Mouse (Mus musculus) limb, embryonic 12.5 days (tissue): ENCODE data around the gene Enpp7. TPM values are rescaled to one million over a fixed set of nuclear protein-coding genes. Genes with fewer than 3 reads are reported as not detected.

ENCODE experiments used
- ATAC-seq: fragments of 200-750 bp; cut with Nextera tagmentation; 2 replicates; pipeline ENCODE4 v1.8.0; 2017; ENCODE audit warnings: low read depth, moderate TSS enrichment; ENCODE audit not compliant: insufficient number of reproducible peaks, insufficient read depth, low FRiP score, low TSS enrichment
- H3K27ac ChIP-seq: fragments of 300-500 bp; sonication (generic); 2 replicates; pipeline ENCODE4 v1.5.1; 2016; ENCODE audit warnings: mild to moderate bottlenecking, moderate library complexity
- H3K27me3 ChIP-seq: fragments of 300-500 bp; sonication (generic); 2 replicates; pipeline ENCODE4 v1.6.1; 2016; ENCODE audit warnings: mild to moderate bottlenecking, moderate library complexity
- H3K36me3 ChIP-seq: fragments of 300-500 bp; sonication (generic); 2 replicates; pipeline ENCODE4 v1.6.1; 2016; ENCODE audit warnings: mild to moderate bottlenecking, moderate library complexity
- H3K4me1 ChIP-seq: fragments of 300-500 bp; sonication (generic); replicated peaks from 2 replicates; pipeline ENCODE4 v1.6.1; 2016
- H3K4me2 ChIP-seq: fragments of 300-500 bp; sonication (generic); 2 replicates; pipeline ENCODE4 v1.6.1; 2016; ENCODE audit warnings: mild to moderate bottlenecking, moderate library complexity
- H3K4me3 ChIP-seq: fragments of 300-500 bp; sonication (generic); replicated peaks from 2 replicates; pipeline ENCODE4 v1.5.1; 2016; ENCODE audit warnings: mild to moderate bottlenecking
- H3K9ac ChIP-seq: fragments of 300-500 bp; sonication (generic); replicated peaks from 2 replicates; pipeline ENCODE4 v1.6.1; 2016; ENCODE audit warnings: mild to moderate bottlenecking, moderate library complexity
- H3K9me3 ChIP-seq: fragments of 300-500 bp; sonication (generic); 2 replicates; pipeline ENCODE4 v1.6.1; 2016; ENCODE audit warnings: mild to moderate bottlenecking, moderate library complexity
- WGBS: fragments of 180-500 bp; shearing (Covaris S2); methylation state at CpG from one replicate; pipeline ENCODE4 v1.1.7; 2016; 5-methylcytosine and 5-hydroxymethylcytosine counted together
- polyA plus RNA-seq: library from polyadenylated mRNA; unstranded; fragments of >200 nt; fragmentation: Nextera tagmentation; extraction: Ambion mirVana; gene quantifications from 2 replicates; pipeline ENCODE4 v1.2.1, GENCODE M21; 2016

Enpp7 gene
- polyA plus RNA-seq, result not detected in 2 replicates

GRCm38 (mm10) chr11:118987999-118988398, at the start of gene Enpp7:
Enpp7 (plus strand) TSS chr11:118988188.
- no peak within 1 kb of the TSS for H3K4me2 ChIP-seq
- no peaks in the 10 kb centered on the region for H3K9me3 ChIP-seq
- H3K27ac ChIP-seq, result no peak within 1 kb of the TSS
- ATAC-seq, result no peak
- H3K9ac ChIP-seq, result no peak within 1 kb of the TSS
- H3K4me1 ChIP-seq, result no peaks in the 10 kb centered on the region
- H3K27me3 ChIP-seq, result peaks cover 9% of the 10 kb centered on the region
- no peak within 1 kb of the TSS for H3K4me3 ChIP-seq
- H3K36me3 ChIP-seq, result no peaks in the 10 kb centered on the region
- 85% methylated on average over 10 of the region's 10 CpGs for WGBS

GRCm38 (mm10) chr11:118939731-118940130, 48.3 kb upstream of the Enpp7 start:
- no peak overlapping the region for H3K27ac ChIP-seq
- no peaks in the 10 kb centered on the region for H3K9me3 ChIP-seq
- 85% methylated on average over 4 of the region's 4 CpGs for WGBS
- peaks cover 31% of the 10 kb centered on the region for H3K27me3 ChIP-seq
- H3K9ac ChIP-seq, result no peak overlapping the region
- H3K36me3 ChIP-seq, result no peaks in the 10 kb centered on the region
- no peaks in the 10 kb centered on the region for H3K4me1 ChIP-seq
- no peak overlapping the region for H3K4me2 ChIP-seq
- no peak overlapping the region for H3K4me3 ChIP-seq
- no peak for ATAC-seq

- Histone ChIP-seq H3K9ac (no peak overlapping the region), H3K4me1 (no peaks in the 10 kb centered on the region), H3K27me3 (peaks cover 36% of the 10 kb centered on the region), H3K27ac (no peak overlapping the region), H3K36me3 (no peaks in the 10 kb centered on the region), H3K9me3 (no peaks in the 10 kb centered on the region), H3K4me2 (no peak overlapping the region), H3K4me3 (no peak overlapping the region)
- 74% methylated on average over 11 of the region's 11 CpGs for WGBS
- ATAC-seq, result no peak
Observed at GRCm38 (mm10) chr11:118940539-118940938, 47.4 kb upstream of the Enpp7 start.

GRCm38 (mm10) chr11:118941268-118941667, 46.7 kb upstream of the Enpp7 start:
- no peak overlapping the region for H3K4me3 ChIP-seq
- H3K27me3 ChIP-seq, result peaks cover 40% of the 10 kb centered on the region
- H3K4me2 ChIP-seq, result no peak overlapping the region
- no peaks in the 10 kb centered on the region for H3K9me3 ChIP-seq
- H3K9ac ChIP-seq, result no peak overlapping the region
- WGBS, result 49% methylated on average over 5 of the region's 5 CpGs
- no peaks in the 10 kb centered on the region for H3K4me1 ChIP-seq
- no peak overlapping the region for H3K27ac ChIP-seq
- no peaks in the 10 kb centered on the region for H3K36me3 ChIP-seq
- no peak for ATAC-seq

- ATAC-seq, result no peak
- H3K4me1 ChIP-seq, result no peaks in the 10 kb centered on the region
- no peaks in the 10 kb centered on the region for H3K9me3 ChIP-seq
- no peak overlapping the region for H3K9ac ChIP-seq
- no peaks in the 10 kb centered on the region for H3K36me3 ChIP-seq
- H3K27me3 ChIP-seq, result peaks cover 38% of the 10 kb centered on the region
- H3K4me3 ChIP-seq, result no peak overlapping the region
- H3K4me2 ChIP-seq, result no peak overlapping the region
- WGBS, result 80% methylated on average over 8 of the region's 8 CpGs
- H3K27ac ChIP-seq, result no peak overlapping the region
Observed at GRCm38 (mm10) chr11:118945868-118946267, 42.1 kb upstream of the Enpp7 start.

GRCm38 (mm10) chr11:118955016-118955415, 33.0 kb upstream of the Enpp7 start:
- WGBS, result 31% methylated on average over 6 of the region's 6 CpGs

GRCm38 (mm10) chr11:118957070-118957471, 30.9 kb upstream of the Enpp7 start:
- H3K9me3 ChIP-seq, result no peaks in the 10 kb centered on the region
- no peak overlapping the region for H3K4me2 ChIP-seq
- H3K27me3 ChIP-seq, result 0 out of 2 replicates have a peak, but pooled peaks cover 3% of the 10 kb centered on the region
- WGBS, result 69% methylated on average over 14 of the region's 14 CpGs
- H3K4me1 ChIP-seq, result peaks cover 26% of the 10 kb centered on the region
- H3K9ac ChIP-seq, result no peak overlapping the region
- H3K4me3 ChIP-seq, result no peak overlapping the region
- no peaks in the 10 kb centered on the region for H3K36me3 ChIP-seq
- ATAC-seq, result no peak
- H3K27ac ChIP-seq, result no peak overlapping the region

More at GRCm38 (mm10) chr11:118955016-118955415, 33.0 kb upstream of the Enpp7 start:
- H3K4me2 ChIP-seq, result no peak overlapping the region
- H3K27me3 ChIP-seq, result peaks cover 9% of the 10 kb centered on the region; the same call in 1 of the 2 replicates
- no peaks in the 10 kb centered on the region for H3K36me3 ChIP-seq
- H3K27ac ChIP-seq, result no peak overlapping the region
- H3K9me3 ChIP-seq, result no peaks in the 10 kb centered on the region
- ATAC-seq, result no peak
- no peak overlapping the region for H3K4me3 ChIP-seq
- H3K4me1 ChIP-seq, result peaks cover 26% of the 10 kb centered on the region
- H3K9ac ChIP-seq, result no peak overlapping the region

GRCm38 (mm10) chr11:118960649-118961048, 27.3 kb upstream of the Enpp7 start:
- no peak overlapping the region for H3K27ac ChIP-seq
- no peak overlapping the region for H3K4me3 ChIP-seq
- H3K4me1 ChIP-seq, result peaks cover 22% of the 10 kb centered on the region
- no peak overlapping the region for H3K9ac ChIP-seq
- H3K27me3 ChIP-seq, result 0 out of 2 replicates have a peak, but pooled peaks cover 3% of the 10 kb centered on the region
- H3K36me3 ChIP-seq, result no peaks in the 10 kb centered on the region
- no peak for ATAC-seq
- WGBS, result 69% methylated on average over 3 of the region's 3 CpGs
- H3K4me2 ChIP-seq, result no peak overlapping the region
- H3K9me3 ChIP-seq, result no peaks in the 10 kb centered on the region

GRCm38 (mm10) chr11:118962478-118962877, 25.5 kb upstream of the Enpp7 start:
- no peak overlapping the region for H3K27ac ChIP-seq
- H3K4me3 ChIP-seq, result no peak overlapping the region
- H3K9me3 ChIP-seq, result no peaks in the 10 kb centered on the region
- WGBS, result 57% methylated on average over 4 of the region's 4 CpGs
- H3K27me3 ChIP-seq, result 0 out of 2 replicates have a peak, but pooled peaks cover 2% of the 10 kb centered on the region
- H3K9ac ChIP-seq, result no peak overlapping the region
- peaks cover 13% of the 10 kb centered on the region for H3K4me1 ChIP-seq
- no peak overlapping the region for H3K4me2 ChIP-seq
- H3K36me3 ChIP-seq, result no peaks in the 10 kb centered on the region
- ATAC-seq, result no peak

- WGBS, result 82% methylated on average over 5 of the region's 5 CpGs
- Histone ChIP-seq H3K4me2 (no peak overlapping the region), H3K4me3 (no peak overlapping the region), H3K9ac (no peak overlapping the region), H3K27ac (no peak overlapping the region), H3K9me3 (no peaks in the 10 kb centered on the region), H3K36me3 (no peaks in the 10 kb centered on the region), H3K27me3 (0 out of 2 replicates have a peak, but pooled peaks cover 12% of the 10 kb centered on the region), H3K4me1 (peaks cover 11% of the 10 kb centered on the region)
- ATAC-seq, result no peak
Observed at GRCm38 (mm10) chr11:118963926-118964325, 24.1 kb upstream of the Enpp7 start.

GRCm38 (mm10) chr11:118965078-118965477, 22.9 kb upstream of the Enpp7 start:
- WGBS, result 26% methylated on average over 7 of the region's 7 CpGs
- no peak for ATAC-seq
- H3K27ac ChIP-seq, result no peak overlapping the region

GRCm38 (mm10) chr11:118971470-118972034, 16.4 kb upstream of the Enpp7 start:
- Histone ChIP-seq H3K27ac (no peak overlapping the region), H3K36me3 (no peaks in the 10 kb centered on the region), H3K4me2 (no peak overlapping the region), H3K9ac (no peak overlapping the region), H3K27me3 (peaks cover 55% of the 10 kb centered on the region), H3K4me1 (peaks cover 5% of the 10 kb centered on the region), H3K4me3 (no peak overlapping the region), H3K9me3 (no peaks in the 10 kb centered on the region)
- WGBS, result 38% methylated on average over 20 of the region's 20 CpGs
- no peak for ATAC-seq

More at GRCm38 (mm10) chr11:118965078-118965477, 22.9 kb upstream of the Enpp7 start:
- Histone ChIP-seq H3K9me3 (no peaks in the 10 kb centered on the region), H3K36me3 (no peaks in the 10 kb centered on the region), H3K27me3 (peaks cover 13% of the 10 kb centered on the region; the same call in 1 of the 2 replicates), H3K4me1 (peaks cover 11% of the 10 kb centered on the region), H3K9ac (no peak overlapping the region), H3K4me3 (no peak overlapping the region), H3K4me2 (no peak overlapping the region)
